Mouse (Mus musculus): ENCODE measurements around the gene Hyls1.

GRCm38 (mm10) chr9:35556494-35557102 lies 13.6 kb downstream of the Hyls1 start:
- TF ChIP-seq CTCF (conservative IDR thresholded peaks at IDR 0.05 in 1 of 2, IDR thresholded peaks at IDR 0.05 in 1 of 2; ENCODE audit: low read depth in 2 of 2, low read length in 2 of 2): no peak
- no peak for TF ChIP-seq NELFE (IDR thresholded peaks at IDR 0.05; ENCODE audit: low read depth, low read length)
- TF ChIP-seq POLR2A (IDR thresholded peaks at IDR 0.05; ENCODE audit: low read depth, low read length): no peak
